In the genomic region with DNA sequence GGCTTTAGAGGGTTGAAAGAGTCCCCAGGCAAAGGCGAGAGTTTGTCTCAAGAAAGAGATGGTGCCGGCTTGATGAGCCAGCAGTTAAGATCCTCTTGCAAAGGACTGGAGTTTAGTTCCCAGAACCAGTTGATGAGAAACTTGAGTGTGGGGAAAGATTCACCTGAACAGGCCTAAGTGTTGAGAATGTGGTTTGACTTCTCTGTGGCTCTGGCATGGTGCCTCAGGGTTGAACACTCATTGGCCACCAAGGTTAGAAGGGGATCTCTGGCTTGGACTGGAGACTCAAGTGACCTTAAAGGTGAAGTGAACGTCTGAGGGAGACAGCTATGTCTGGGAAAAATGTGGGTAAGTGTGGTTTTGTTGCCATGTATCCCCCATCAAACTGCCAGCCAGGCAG, we compare ENCODE assay signal across 29 mouse cellular contexts.
DNase-seq lines count a peak whose midpoint lies in the region; ATAC-seq lines count a peak whose summit lies in the region.
"Had no signal": no experiment of that assay in that cellular context is flagged by ENCODE, and none has a peak within 500 bp of the region (broad histone marks: within the 10 kb centered on the region; RNA-seq: fewer than 3 reads in every experiment).

No protein-coding gene starts in this region.

- no peak overlapping the region for H3K4me2 ChIP-seq in lung, embryonic 15.5 days
- H3K4me2 ChIP-seq: embryonic facial prominence, embryonic 15.5 days; forebrain, embryonic 12.5 days; heart, embryonic 11.5 days; hindbrain, embryonic 12.5 days; intestine, embryonic 15.5 days; limb, embryonic 12.5 days; liver, embryonic 15.5 days; neural tube, embryonic 15.5 days had no signal

- WGBS in lung, embryonic 15.5 days = 54% methylated on average over 3 of the region's 3 CpGs
- 78% methylated on average over 3 of the region's 3 CpGs for WGBS in heart, embryonic 10.5 days

- intact Hi-C loops in left cerebral cortex, postnatal 4 days (cut with DNase I) = no loop called here

- 0 out of 2 replicates have a peak, but pooled peaks cover 8% of the 10 kb centered on the region for H3K4me1 ChIP-seq in lung, embryonic 15.5 days
- H3K4me1 ChIP-seq in heart, embryonic 10.5 days = no peaks in the 10 kb centered on the region
- H3K4me1 ChIP-seq: embryonic facial prominence, embryonic 10.5 days; embryonic facial prominence, embryonic 15.5 days; forebrain, embryonic 12.5 days; hindbrain, embryonic 12.5 days; intestine, embryonic 15.5 days; limb, embryonic 12.5 days; liver, embryonic 15.5 days; neural tube, embryonic 15.5 days had no signal

- no peak overlapping the region for H3K9ac ChIP-seq in lung, embryonic 15.5 days
- H3K9ac ChIP-seq: embryonic facial prominence, embryonic 15.5 days; forebrain, embryonic 12.5 days; hindbrain, embryonic 12.5 days; intestine, embryonic 15.5 days; limb, embryonic 12.5 days; liver, embryonic 15.5 days; neural tube, embryonic 15.5 days had no signal

- no peak overlapping the region for H3K4me3 ChIP-seq in lung, embryonic 15.5 days
- no peak overlapping the region for H3K4me3 ChIP-seq in heart, embryonic 10.5 days
- H3K4me3 ChIP-seq: embryonic facial prominence, embryonic 10.5 days; embryonic facial prominence, embryonic 15.5 days; forebrain, embryonic 12.5 days; hindbrain, embryonic 12.5 days; intestine, embryonic 15.5 days; limb, embryonic 12.5 days; liver, embryonic 15.5 days; neural tube, embryonic 15.5 days had no signal

- H3K27me3 ChIP-seq in lung, embryonic 15.5 days = no peaks in the 10 kb centered on the region
- no peaks in the 10 kb centered on the region for H3K27me3 ChIP-seq in heart, embryonic 10.5 days (ENCODE audit: insufficient read depth, poor library complexity, severe bottlenecking)
- H3K27me3 ChIP-seq: embryonic facial prominence, embryonic 15.5 days; forebrain, embryonic 12.5 days; hindbrain, embryonic 12.5 days; intestine, embryonic 15.5 days; limb, embryonic 12.5 days; liver, embryonic 15.5 days; neural tube, embryonic 15.5 days had no signal

- no peaks in the 10 kb centered on the region for H3K36me3 ChIP-seq in lung, embryonic 15.5 days
- no peaks in the 10 kb centered on the region for H3K36me3 ChIP-seq in heart, embryonic 10.5 days
- H3K36me3 ChIP-seq: embryonic facial prominence, embryonic 10.5 days; embryonic facial prominence, embryonic 15.5 days; forebrain, embryonic 12.5 days; hindbrain, embryonic 12.5 days; intestine, embryonic 15.5 days; limb, embryonic 12.5 days; liver, embryonic 15.5 days; neural tube, embryonic 15.5 days had no signal

- DNase-seq in kidney, adult 8-10 months = peak; percentile 7 to 58
- no peak for DNase-seq in kidney, postnatal 25 days
- no peak for DNase-seq in lung, postnatal 25 days (ENCODE audit: low spot score)
- peak; percentile 45 for DNase-seq in lung, postnatal 36 days
- no peak for DNase-seq in left cerebral cortex, postnatal 4 days
- no peak for DNase-seq in heart, embryonic 10.5 days (ENCODE audit: low spot score)
- DNase-seq: adrenal gland, postnatal 10 days; B cell, adult 2 months; cerebellum, adult 8-10 months; cerebellum, postnatal 25 days; gastrocnemius, postnatal 14 days; heart, postnatal 36 days; layer of hippocampus, adult 9-11 months; midbrain, embryonic 14.5 days; retina, postnatal 1 day; right cerebral cortex, postnatal 14 days; thymus, postnatal 4 days had no signal

- H3K27ac ChIP-seq in lung, embryonic 15.5 days = peak overlapping the region; percentile 61; the same call in 1 of the 2 replicates
- H3K27ac ChIP-seq in heart, embryonic 10.5 days = no peak overlapping the region
- H3K27ac ChIP-seq: embryonic facial prominence, embryonic 10.5 days; embryonic facial prominence, embryonic 15.5 days; forebrain, embryonic 12.5 days; hindbrain, embryonic 12.5 days; hindbrain, postnatal 0 days; intestine, embryonic 15.5 days; limb, embryonic 12.5 days; liver, embryonic 15.5 days; neural tube, embryonic 15.5 days had no signal

- ATAC-seq in lung, embryonic 15.5 days (ENCODE audit: borderline replicate concordance, extremely low read depth, low FRiP score, low TSS enrichment) = no peak
- ATAC-seq: activated CD4-positive, CD25-positive, alpha-beta regulatory T cell, adult 4 months; hindbrain, postnatal 0 days; intestine, embryonic 15.5 days had no signal

- H3K9me3 ChIP-seq in lung, embryonic 15.5 days = no peaks in the 10 kb centered on the region
- no peaks in the 10 kb centered on the region for H3K9me3 ChIP-seq in heart, embryonic 10.5 days
- H3K9me3 ChIP-seq: embryonic facial prominence, embryonic 10.5 days; embryonic facial prominence, embryonic 15.5 days; forebrain, embryonic 12.5 days; hindbrain, embryonic 12.5 days; intestine, embryonic 15.5 days; limb, embryonic 12.5 days; liver, embryonic 15.5 days; neural tube, embryonic 15.5 days had no signal

Comparison
In these comparisons a context has a peak if more than half of its experiments do, and no peak if none do; other contexts are left out.
1. DNase-seq: peak in kidney, adult 8-10 months (2 of 2) and lung, postnatal 36 days (single experiment); none in kidney, postnatal 25 days (0 of 2), lung, postnatal 25 days (single experiment), left cerebral cortex, postnatal 4 days (single experiment) and heart, embryonic 10.5 days (single experiment).